Mouse (Mus musculus) MEL-GATA-1-ER (cell line): ENCODE data around the gene H2bfm.
A peak's percentile ranks its signal among the peaks of the same experiment; 100 is the strongest.
"Not testable (repeated sequence)": the region's sequence is repeated elsewhere in the genome, so short reads cannot be mapped to it uniquely, and the experiment has no call there.

Experiments used
- DNase-seq: peaks from one replicate; pipeline ENCODE4 v3.0.0-alpha.2; 2012; ENCODE audit warnings: low read depth; ENCODE audit errors: extremely low read depth

Gene H2bfm

DNA sequence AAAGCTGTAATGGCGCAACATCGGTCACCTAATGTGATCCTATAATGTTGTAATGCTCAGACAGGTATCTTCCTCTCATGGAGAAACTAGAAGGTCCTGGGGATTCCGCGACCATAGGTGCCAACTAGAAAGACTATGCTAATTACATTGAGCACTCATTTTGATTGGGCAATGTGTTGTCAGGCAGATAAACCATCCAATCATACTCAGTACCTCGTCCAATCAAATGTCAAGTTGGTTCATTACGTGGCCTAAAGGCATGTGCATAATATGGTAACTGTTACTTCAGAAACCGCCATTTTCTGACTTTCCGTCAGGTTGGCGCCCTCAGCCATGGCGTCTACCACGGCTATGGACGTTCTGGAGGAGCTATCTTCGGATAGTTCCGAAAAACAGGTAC is at the start of gene H2bfm:
Gene H2bfm (plus strand): TSS at position 295 of the 400 bp plus-strand sequence.
- no peak for DNase-seq

DNA sequence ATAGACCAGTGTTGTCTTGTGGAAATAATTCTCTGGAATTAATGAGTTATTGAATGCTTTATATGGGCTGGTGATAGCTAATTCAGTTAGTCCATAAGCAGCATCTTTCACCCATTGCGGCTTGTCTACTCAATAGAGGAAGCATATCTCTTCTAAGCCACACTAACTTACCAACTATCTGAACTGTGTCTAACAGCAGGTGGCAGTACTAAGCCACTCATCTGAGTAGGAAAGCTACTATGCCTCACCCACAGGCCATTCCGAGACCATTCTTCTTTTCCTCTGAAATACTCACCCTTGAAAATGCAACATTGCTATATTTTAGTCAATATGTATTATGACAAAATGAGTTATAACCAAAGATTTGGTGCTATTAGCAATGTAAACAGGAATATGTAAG is 31.4 kb upstream of the H2bfm start:
- DNase-seq = peak; percentile 23

DNA sequence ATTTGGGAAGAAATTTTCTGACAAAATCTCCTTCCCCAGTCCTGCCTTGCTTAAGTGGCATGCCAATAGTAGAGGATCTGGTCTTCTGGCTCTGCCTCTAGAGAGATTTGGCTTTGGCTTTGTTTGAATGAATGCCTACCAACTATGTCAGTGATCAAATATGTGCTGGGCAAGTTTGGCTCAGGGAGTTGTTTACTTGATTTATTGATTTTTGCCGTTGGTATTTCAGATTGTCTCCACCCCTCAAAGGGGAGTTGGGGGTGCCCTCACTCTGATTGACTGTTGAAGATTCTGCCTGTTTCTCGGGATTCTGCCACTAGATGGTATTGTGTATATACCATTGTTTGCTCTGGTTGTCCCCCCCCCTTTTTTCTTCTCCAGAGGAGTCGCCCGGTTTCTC is 22.8 kb upstream of the H2bfm start:
- DNase-seq = no peak

DNA sequence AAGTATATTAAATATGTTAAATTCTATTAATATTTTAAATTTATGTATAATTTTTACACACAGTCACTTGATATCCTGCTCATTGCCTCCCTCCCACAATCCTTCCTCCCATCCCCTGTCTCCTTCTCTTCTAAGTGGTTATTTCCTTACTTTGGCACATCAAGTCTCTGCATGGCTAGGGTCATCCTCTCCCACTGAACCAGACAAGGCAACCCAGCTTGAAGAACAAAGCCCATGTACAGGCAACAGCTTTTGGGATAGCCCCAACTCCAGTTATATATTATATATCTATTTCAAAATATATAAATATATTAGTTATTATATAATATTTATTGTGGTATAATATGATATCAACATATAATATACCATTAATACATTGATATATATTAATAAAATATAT is 1.3 kb upstream of the H2bfm start:
- no peak for DNase-seq

DNA sequence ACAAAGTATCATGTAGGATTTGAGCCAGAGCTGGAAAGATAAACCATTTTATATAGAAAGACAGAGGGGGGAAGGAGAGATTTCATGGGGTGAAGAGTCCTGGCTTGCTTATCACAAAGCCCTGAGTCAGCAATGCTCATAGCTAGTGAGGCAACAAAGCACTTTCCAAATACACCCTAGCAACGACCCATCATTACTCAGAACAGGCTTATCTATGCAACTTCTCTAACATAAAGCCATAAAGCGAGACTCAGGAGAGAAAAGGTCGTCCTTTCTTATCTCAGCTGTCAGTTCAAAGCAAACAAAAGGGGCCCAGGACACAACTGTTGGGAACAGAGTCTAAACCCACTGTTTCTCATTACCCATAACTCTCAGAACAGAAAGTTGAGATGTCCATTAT is 10.9 kb downstream of the H2bfm start:
- DNase-seq = peak; percentile 9

DNA sequence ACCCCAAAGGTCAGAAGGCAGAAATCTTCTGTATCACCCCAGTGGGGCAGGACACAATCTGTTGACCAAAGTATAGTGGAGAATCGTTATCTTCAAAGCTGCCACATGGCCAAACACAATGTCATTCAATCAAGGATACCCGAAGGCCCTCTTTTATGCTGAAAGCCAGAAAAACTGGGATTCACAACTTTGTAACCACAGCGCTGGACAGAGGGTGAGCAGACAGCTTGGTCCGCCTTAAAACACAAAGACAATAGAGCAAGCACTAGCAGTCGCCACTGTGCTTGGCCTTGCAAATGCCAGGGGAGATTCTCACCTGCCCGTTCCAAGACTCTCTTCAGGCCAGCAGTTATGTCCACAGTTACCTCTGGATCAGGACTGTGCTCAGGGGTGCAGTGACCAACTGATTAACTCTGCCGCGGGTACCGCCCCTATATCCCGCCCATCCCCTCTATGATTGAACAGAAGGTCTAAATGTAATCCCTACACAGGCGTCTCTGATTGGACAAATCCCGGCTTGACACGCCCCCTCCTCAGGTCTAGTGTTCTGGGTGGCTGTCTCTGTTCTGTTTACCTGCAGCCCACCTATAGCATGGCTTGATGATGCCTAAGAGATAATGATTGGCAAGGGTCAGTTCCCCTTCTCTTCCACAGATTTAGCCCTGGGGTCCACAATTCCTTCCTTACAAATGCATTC is 30.6 kb downstream of the H2bfm start:
- not testable (repeated sequence) for DNase-seq

DNA sequence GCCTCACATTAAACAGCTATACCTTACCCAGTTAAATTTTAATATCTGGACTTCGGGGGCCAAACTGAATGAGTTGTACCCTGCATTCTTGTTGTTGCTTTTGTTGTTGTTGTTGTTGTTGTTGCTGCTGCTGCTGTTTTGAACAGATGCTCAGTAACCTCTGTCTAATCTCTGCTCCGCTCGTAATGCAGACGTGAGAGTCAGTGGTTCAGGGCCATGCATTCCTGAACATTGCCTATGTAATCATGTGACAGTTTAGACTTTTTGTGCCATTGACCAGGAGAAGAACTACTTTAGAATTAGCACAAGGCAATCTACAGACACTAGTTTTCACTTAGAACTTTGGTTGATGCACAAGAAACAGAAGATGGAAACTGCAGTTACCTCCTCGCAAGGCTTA is 31.2 kb downstream of the H2bfm start:
- not testable (repeated sequence) for DNase-seq

DNA sequence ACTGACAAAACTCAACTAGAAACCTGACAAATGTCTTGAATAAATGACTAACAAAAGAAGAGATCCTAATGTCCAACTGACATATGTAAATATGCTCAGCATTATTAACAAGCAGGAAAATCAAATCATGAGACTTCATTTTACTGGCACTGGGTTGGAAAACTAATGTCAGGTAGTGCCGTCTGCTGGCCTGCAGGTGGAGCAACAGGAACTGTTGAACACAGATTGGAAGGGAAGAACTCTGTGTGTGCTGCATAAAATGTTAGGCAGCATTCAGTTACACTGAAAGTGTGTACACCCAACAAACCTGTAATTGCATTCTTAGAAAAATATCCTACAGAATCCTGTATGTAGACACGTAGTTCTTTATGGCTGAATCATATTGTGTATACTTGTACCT is 32.6 kb downstream of the H2bfm start:
- DNase-seq = no peak

DNA sequence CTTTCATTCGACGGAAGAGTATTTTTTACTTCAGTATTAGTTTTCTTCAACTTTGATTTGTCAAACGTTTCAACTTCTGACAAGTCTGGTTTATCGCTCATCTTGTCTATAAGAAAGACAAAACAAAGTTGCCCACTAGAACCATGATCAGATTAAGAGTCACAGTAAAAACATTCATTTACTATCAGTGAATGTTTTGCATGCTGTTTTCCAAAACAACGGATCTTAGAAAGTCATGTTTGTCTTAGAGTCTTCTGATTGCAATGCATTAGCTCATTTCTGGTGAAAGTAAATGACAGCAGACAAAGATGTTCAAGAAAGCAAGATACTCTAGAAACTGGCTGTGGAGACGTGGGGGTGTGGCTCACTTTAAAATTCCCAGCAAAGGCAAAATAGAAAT is 48.3 kb downstream of the H2bfm start, which contains the start of gene Tmsb15b2:
Gene Tmsb15b2 (minus strand): TSS at position 101 of the 400 bp plus-strand sequence.
- not testable (repeated sequence) for DNase-seq

DNA sequence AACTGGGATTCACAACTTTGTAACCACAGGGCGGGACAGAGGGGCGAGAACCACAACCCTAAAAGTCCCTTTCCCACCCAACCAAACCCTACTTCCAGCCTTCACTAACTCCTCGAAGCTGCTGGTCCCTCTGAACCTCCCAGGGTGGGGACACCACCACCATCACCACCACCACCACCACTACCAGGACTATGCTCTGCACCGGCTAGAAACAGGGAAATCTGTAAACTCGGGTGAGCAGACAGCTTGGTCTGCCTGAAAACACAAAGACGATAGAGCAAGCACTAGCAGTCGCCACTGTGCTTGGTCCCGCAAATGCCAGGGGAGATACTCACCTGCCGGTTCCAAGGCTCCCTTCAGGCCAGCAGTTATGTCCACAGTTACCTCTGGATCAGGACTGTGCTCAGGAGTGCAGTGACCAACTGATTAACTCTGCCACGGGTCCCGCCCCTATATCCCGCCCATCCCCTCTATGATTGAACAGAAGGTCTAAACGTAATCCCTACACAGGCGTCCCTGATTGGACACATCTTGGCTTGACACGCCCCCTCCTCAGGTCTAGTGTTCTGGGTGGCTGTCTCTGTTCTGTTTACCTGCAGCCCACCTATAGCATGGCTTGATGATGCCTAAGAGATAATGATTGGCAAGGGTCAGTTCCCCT is 49.4 kb downstream of the H2bfm start, which contains the start of the genes Tmsb15l and Tmsb15b1:
Gene Tmsb15l (minus strand): TSS at position 446 of the 661 bp plus-strand sequence.
Gene Tmsb15b1 (minus strand): TSS at position 451 of the 661 bp plus-strand sequence.
- DNase-seq = no peak
